Mouse (Mus musculus) embryonic facial prominence, embryonic 11.5 days (tissue): ENCODE data around the gene Hpse2. TPM values are rescaled to one million over a fixed set of nuclear protein-coding genes. Genes with fewer than 3 reads are reported as not detected.

Experiments
- ATAC-seq: fragments of 200-750 bp; cut with Nextera tagmentation; replicated peaks from 2 replicates; pipeline ENCODE4 v1.8.0; 2017; ENCODE audit warnings: low read depth; ENCODE audit not compliant: insufficient number of reproducible peaks, low FRiP score, low TSS enrichment
- DNase-seq: peaks from one replicate; pipeline ENCODE4 v3.0.0-alpha.2; 2015; ENCODE audit warnings: low spot score
- H3K27ac ChIP-seq: fragments of 300-500 bp; sonication (generic); replicated peaks from 2 replicates; pipeline ENCODE4 v1.5.1; 2014; ENCODE audit warnings: mild to moderate bottlenecking, low read depth, low read length, control low read depth
- H3K27me3 ChIP-seq: fragments of 300-500 bp; sonication (generic); 2 replicates; pipeline ENCODE4 v1.6.1; 2014; ENCODE audit warnings: mild to moderate bottlenecking, low read length, moderate library complexity, mixed read lengths; ENCODE audit not compliant: control insufficient read depth, insufficient read depth
- H3K36me3 ChIP-seq: fragments of 300-500 bp; sonication (generic); replicated peaks from 2 replicates; pipeline ENCODE4 v1.6.1; 2014; ENCODE audit warnings: low read depth, mild to moderate bottlenecking, low read length, moderate library complexity, mixed read lengths; ENCODE audit not compliant: control insufficient read depth, insufficient read depth
- H3K4me1 ChIP-seq: fragments of 300-500 bp; sonication (generic); 2 replicates; pipeline ENCODE4 v1.6.1; 2014; ENCODE audit warnings: low read length, mixed read lengths; ENCODE audit not compliant: control insufficient read depth, insufficient read depth
- H3K4me2 ChIP-seq: fragments of 300-500 bp; sonication (generic); 2 replicates; pipeline ENCODE4 v1.6.1; 2014; ENCODE audit warnings: low read depth, mild to moderate bottlenecking, control low read depth, low read length, moderate library complexity
- H3K4me3 ChIP-seq: fragments of 300-500 bp; sonication (generic); 2 replicates; pipeline ENCODE4 v1.5.1; 2014; ENCODE audit warnings: low read depth, low read length, control low read depth
- H3K9ac ChIP-seq: fragments of 300-500 bp; sonication (generic); replicated peaks from 2 replicates; pipeline ENCODE4 v1.6.1; 2014; ENCODE audit warnings: mild to moderate bottlenecking, control low read depth, low read length
- H3K9me3 ChIP-seq: fragments of 300-500 bp; sonication (generic); replicated peaks from 2 replicates; pipeline ENCODE4 v1.6.1; 2016; ENCODE audit warnings: mild to moderate bottlenecking, low read length, inconsistent platforms, mixed read lengths; ENCODE audit not compliant: control insufficient read depth
- WGBS: fragments of 180-500 bp; shearing (Covaris S2); extraction: QIAGEN DNeasy Blood & Tissue Kit; methylation state at CpG from one replicate; pipeline ENCODE4 v1.1.7; 2014; 5-methylcytosine and 5-hydroxymethylcytosine counted together
- polyA plus RNA-seq: library from polyadenylated mRNA; unstranded; fragments of >200 nt; fragmentation: Nextera tagmentation; extraction: Ambion mirVana; gene quantifications from 2 replicates; pipeline ENCODE4 v1.2.1, GENCODE M21; 2014

Hpse2 gene
- polyA plus RNA-seq, 1 experiment from 2014 or later = 6.6 TPM

- ATAC-seq = no peak
- no peaks in the 10 kb centered on the region for H3K4me1 ChIP-seq
- H3K4me3 ChIP-seq = no peak overlapping the region
- H3K4me2 ChIP-seq = no peak overlapping the region
- H3K27me3 ChIP-seq = no peaks in the 10 kb centered on the region
- H3K27ac ChIP-seq = no peak overlapping the region
- H3K36me3 ChIP-seq = no peaks in the 10 kb centered on the region
- no peak for DNase-seq
- H3K9me3 ChIP-seq = no peaks in the 10 kb centered on the region
- no peak overlapping the region for H3K9ac ChIP-seq
- 59% methylated on average over 5 of the region's 5 CpGs for WGBS
These were observed 481.8 kb downstream of the Hpse2 start for GRCm38 (mm10) chr19:42906328-42906727.

GRCm38 (mm10) chr19:42904726-42905125, 483.4 kb downstream of the Hpse2 start:
- Histone ChIP-seq H3K27ac (no peak overlapping the region), H3K36me3 (no peaks in the 10 kb centered on the region), H3K9ac (no peak overlapping the region), H3K27me3 (no peaks in the 10 kb centered on the region), H3K9me3 (no peaks in the 10 kb centered on the region), H3K4me3 (no peak overlapping the region), H3K4me1 (no peaks in the 10 kb centered on the region), H3K4me2 (no peak overlapping the region)
- ATAC-seq (0 out of 2 replicates have a peak, but pooled peaks have one; percentile 52), DNase-seq (no peak)
- WGBS = 52% methylated on average over 7 of the region's 7 CpGs

- Histone ChIP-seq H3K9me3 (no peaks in the 10 kb centered on the region), H3K4me2 (no peak overlapping the region), H3K4me3 (no peak overlapping the region), H3K27me3 (no peaks in the 10 kb centered on the region), H3K27ac (no peak overlapping the region), H3K4me1 (no peaks in the 10 kb centered on the region), H3K36me3 (no peaks in the 10 kb centered on the region), H3K9ac (no peak overlapping the region)
- 58% methylated on average over 4 of the region's 4 CpGs for WGBS
- DNase-seq (no peak), ATAC-seq (0 out of 2 replicates have a peak, but pooled peaks have one; percentile 44)
These were observed 483.9 kb downstream of the Hpse2 start for GRCm38 (mm10) chr19:42904240-42904639.

- Histone ChIP-seq H3K4me3 (no peak overlapping the region), H3K9ac (no peak overlapping the region), H3K4me2 (no peak overlapping the region), H3K27me3 (no peaks in the 10 kb centered on the region), H3K36me3 (no peaks in the 10 kb centered on the region), H3K4me1 (no peaks in the 10 kb centered on the region), H3K27ac (no peak overlapping the region), H3K9me3 (no peaks in the 10 kb centered on the region)
- DNase-seq (no peak), ATAC-seq (no peak)
- WGBS = 86% methylated on average over 6 of the region's 6 CpGs
These were observed 484.3 kb downstream of the Hpse2 start for GRCm38 (mm10) chr19:42903840-42904239.

- DNase-seq (no peak), ATAC-seq (no peak)
- H3K27me3 ChIP-seq = no peaks in the 10 kb centered on the region
- no peaks in the 10 kb centered on the region for H3K9me3 ChIP-seq
- 69% methylated on average over 6 of the region's 6 CpGs for WGBS
- no peak overlapping the region for H3K4me2 ChIP-seq
- no peaks in the 10 kb centered on the region for H3K4me1 ChIP-seq
- H3K9ac ChIP-seq = no peak overlapping the region
- no peaks in the 10 kb centered on the region for H3K36me3 ChIP-seq
- no peak overlapping the region for H3K27ac ChIP-seq
- H3K4me3 ChIP-seq = no peak overlapping the region
These were observed 485.6 kb downstream of the Hpse2 start for GRCm38 (mm10) chr19:42902410-42903021.

GRCm38 (mm10) chr19:42891599-42891998, 496.6 kb downstream of the Hpse2 start:
- 71% methylated on average over 5 of the region's 5 CpGs for WGBS
- DNase-seq (no peak), ATAC-seq (no peak)
- no peak overlapping the region for H3K9ac ChIP-seq
- no peak overlapping the region for H3K27ac ChIP-seq
- no peak overlapping the region for H3K4me2 ChIP-seq
- H3K9me3 ChIP-seq = no peaks in the 10 kb centered on the region
- no peaks in the 10 kb centered on the region for H3K27me3 ChIP-seq
- no peaks in the 10 kb centered on the region for H3K4me1 ChIP-seq
- no peak overlapping the region for H3K4me3 ChIP-seq
- H3K36me3 ChIP-seq = no peaks in the 10 kb centered on the region

GRCm38 (mm10) chr19:42877653-42878052, 510.5 kb downstream of the Hpse2 start:
- H3K4me2 ChIP-seq = no peak overlapping the region
- no peak overlapping the region for H3K9ac ChIP-seq
- no peaks in the 10 kb centered on the region for H3K27me3 ChIP-seq
- 57% methylated on average over 4 of the region's 4 CpGs for WGBS
- no peak overlapping the region for H3K27ac ChIP-seq
- H3K4me1 ChIP-seq = no peaks in the 10 kb centered on the region
- DNase-seq (no peak), ATAC-seq (no peak)
- H3K4me3 ChIP-seq = no peak overlapping the region
- no peaks in the 10 kb centered on the region for H3K36me3 ChIP-seq
- H3K9me3 ChIP-seq = no peaks in the 10 kb centered on the region

- Histone ChIP-seq H3K36me3 (no peaks in the 10 kb centered on the region), H3K27ac (no peak overlapping the region), H3K27me3 (no peaks in the 10 kb centered on the region), H3K4me1 (no peaks in the 10 kb centered on the region), H3K9ac (no peak overlapping the region), H3K4me3 (no peak overlapping the region), H3K4me2 (no peak overlapping the region), H3K9me3 (no peaks in the 10 kb centered on the region)
- DNase-seq (no peak), ATAC-seq (no peak)
- 84% methylated on average over 4 of the region's 4 CpGs for WGBS
These were observed 511.6 kb downstream of the Hpse2 start for GRCm38 (mm10) chr19:42876563-42876962.
